Mouse (Mus musculus): ENCODE data around the gene Wdr12. TPM values are rescaled to one million over a fixed set of nuclear protein-coding genes. Genes with fewer than 3 reads are reported as not detected.

The Wdr12 gene
- total RNA-seq, 2 experiments from 2014 or later, result 29.9 to 30.3 TPM

Other genes with a start within 250 kb of the Wdr12 start
- gene Fam117b, start 185.6 kb downstream of the Wdr12 start, total RNA-seq (2021), result 10 to 100 TPM; 57.7 to 58.8 TPM
- 10 to 100 TPM; 33.2 to 38.8 TPM for gene Ica1l, start 55.5 kb downstream of the Wdr12 start, total RNA-seq (2021)
- 10 to 100 TPM; 23.9 to 29.1 TPM for gene Carf, start 398 bp downstream of the Wdr12 start, total RNA-seq (2021)
- 10 to 100 TPM; 20.1 to 21.2 TPM for gene Nbeal1, start 82.0 kb upstream of the Wdr12 start, total RNA-seq (2021)
- gene Cyp20a1, start 244.7 kb upstream of the Wdr12 start, total RNA-seq (2021), result 10 to 100 TPM; 10.7 to 12.2 TPM

All from layer of hippocampus, adult 18-20 months (tissue).